7 mouse cellular contexts compared by ENCODE assay signal in the genomic region with DNA sequence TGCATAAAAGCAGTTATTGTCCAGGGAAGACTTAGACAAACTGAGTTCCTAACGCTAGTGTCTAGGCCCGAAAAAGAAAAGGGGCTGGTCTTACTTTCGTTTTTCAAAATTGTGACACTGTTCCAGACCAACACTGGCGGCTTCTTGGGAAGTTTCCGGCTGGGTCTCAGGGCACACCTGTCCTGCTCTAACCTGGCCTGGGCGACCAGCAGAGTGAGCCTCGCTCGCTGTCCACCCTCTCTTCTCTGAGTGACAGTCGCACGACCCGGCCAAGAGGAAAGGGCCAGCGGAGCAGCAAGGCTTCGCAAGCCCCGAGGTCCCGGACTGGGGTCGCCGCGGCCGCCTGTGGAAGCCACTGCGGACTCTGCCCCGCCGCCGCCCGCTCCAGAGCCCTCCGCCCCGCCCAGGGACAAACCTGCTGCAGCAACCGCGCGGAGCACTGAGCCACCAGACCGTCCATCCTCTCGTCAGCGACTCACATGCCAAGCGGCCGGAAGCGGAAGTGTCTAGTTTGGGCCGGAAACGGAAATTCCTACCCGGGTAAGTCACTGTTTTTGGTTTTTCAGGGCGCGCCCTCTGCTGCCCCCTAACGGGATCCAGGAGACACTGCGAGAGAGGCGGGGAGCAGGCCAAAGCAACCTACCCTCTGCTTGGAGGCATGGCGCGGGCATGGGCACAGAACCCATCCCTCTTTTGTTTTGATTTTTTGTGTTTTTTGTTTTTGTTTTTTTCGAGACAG. TPM values are rescaled to one million over a fixed set of nuclear protein-coding genes. Genes with fewer than 3 reads are reported as not detected.
DNase-seq lines count a peak whose midpoint lies in the region; ATAC-seq lines count a peak whose summit lies in the region.

A gene (minus strand): TSS at position 485 of the 739 bp plus-strand sequence.

- H3K4me2 ChIP-seq in intestine, embryonic 15.5 days (replicated peaks) = peak within 1 kb of the TSS; percentile 58

- intact Hi-C loops in gastrocnemius, postnatal 36 days (cut with DNase I) = loop anchor here (5.0 kb wide), 1 partner anchor 62 kb away; no protein-coding TSS in a partner anchor
- intact Hi-C loops in left cerebral cortex, postnatal 25 days (cut with DNase I) = loop anchor here (5.0 kb wide), 1 partner anchor 62 kb away; no protein-coding TSS in a partner anchor

- peaks cover 12% of the 10 kb centered on the region; the same call in 1 of the 2 replicates for H3K36me3 ChIP-seq in intestine, embryonic 15.5 days
- H3K36me3 ChIP-seq in midbrain, embryonic 10.5 days = peaks cover 44% of the 10 kb centered on the region

- H3K9me3 ChIP-seq in intestine, embryonic 15.5 days = no peaks in the 10 kb centered on the region
- H3K9me3 ChIP-seq in midbrain, embryonic 10.5 days (replicated peaks) = no peaks in the 10 kb centered on the region

- ATAC-seq in intestine, embryonic 15.5 days = peak; percentile 87

- no peaks in the 10 kb centered on the region; the same call in 1 of the 2 replicates for H3K4me1 ChIP-seq in intestine, embryonic 15.5 days (replicated peaks)
- peaks cover 30% of the 10 kb centered on the region for H3K4me1 ChIP-seq in midbrain, embryonic 10.5 days

- no peaks in the 10 kb centered on the region for H3K27me3 ChIP-seq in intestine, embryonic 15.5 days (replicated peaks)
- H3K27me3 ChIP-seq in midbrain, embryonic 10.5 days (ENCODE audit: low read depth, poor library complexity, severe bottlenecking) = no peaks in the 10 kb centered on the region

- peak; percentile 95 for DNase-seq in adrenal gland, adult 2 months
- DNase-seq in embryo, embryonic 11.5 days (ENCODE audit: low read depth, low spot score) = peak; percentile 88
- peak; percentile 87 to 92 for DNase-seq in gastrocnemius, postnatal 36 days
- DNase-seq in left cerebral cortex, postnatal 25 days (ENCODE audit: low spot score in 2 of 2) = peak; percentile 92 to 97
- DNase-seq in midbrain, embryonic 10.5 days (ENCODE audit: low spot score) = peak; percentile 96
- DNase-seq in right cerebral cortex, postnatal 4 days = peak; percentile 91

- peak within 1 kb of the TSS; percentile 73 for H3K27ac ChIP-seq in intestine, embryonic 15.5 days
- peak within 1 kb of the TSS; percentile 87 for H3K27ac ChIP-seq in midbrain, embryonic 10.5 days (replicated peaks)

- WGBS in intestine, embryonic 15.5 days = under 1% methylated on average over 46 of the region's 46 CpGs
- 2% methylated on average over 46 of the region's 46 CpGs for WGBS in midbrain, embryonic 10.5 days

- H3K4me3 ChIP-seq in intestine, embryonic 15.5 days (replicated peaks) = peak within 1 kb of the TSS; percentile 91
- peak within 1 kb of the TSS; percentile 85 for H3K4me3 ChIP-seq in midbrain, embryonic 10.5 days

- peak within 1 kb of the TSS; percentile 76 for H3K9ac ChIP-seq in intestine, embryonic 15.5 days

RNA-seq across cellular contexts. Expression of the gene that starts here (rescaled TPM):
- 10 to 100 TPM; 64.6 to 74.8 TPM for total RNA-seq in adrenal gland, adult 2 months (2021)
- polyA plus RNA-seq in adrenal gland, adult 2 months (2012; rRNA removed) = 3.6 and 4.9 TPM in 2 replicates
- 10 to 100 TPM; 39.3 to 42.6 TPM for total RNA-seq in gastrocnemius, postnatal 36 days (2021)
- polyA plus RNA-seq in intestine, embryonic 15.5 days (2015; fragmentation: Nextera tagmentation; extraction: Ambion mirVana) = 118 and 122 TPM in 2 replicates
- total RNA-seq in left cerebral cortex, postnatal 25 days (2021) = 10 to 100 TPM; 44.3 to 45.0 TPM
- 105 and 118 TPM in 2 replicates for polyA plus RNA-seq in midbrain, embryonic 10.5 days (2016; fragmentation: Nextera tagmentation; extraction: Ambion mirVana)

Comparison
In these comparisons a context has a peak if more than half of its experiments do, and no peak if none do; other contexts are left out.
1. Peak in every context shown above with its lines: DNase-seq, ATAC-seq, H3K4me3 ChIP-seq and H3K27ac ChIP-seq.
2. RNA of the gene that starts here (polyA plus RNA-seq): 118 to 122 TPM in intestine, embryonic 15.5 days and 105 to 118 TPM in midbrain, embryonic 10.5 days; 3.6 to 4.9 TPM in adrenal gland, adult 2 months; every median in the first group is over 10 times any median in the second.